Mouse (Mus musculus): ENCODE data around the gene Magea10.

The Magea10 gene

GRCm38 (mm10) chrX:72386758-72387157, at the start of gene Magea10:
Magea10 (minus strand) TSS chrX:72386858.
- no peak for DNase-seq

- DNase-seq, result no peak
Measured at GRCm38 (mm10) chrX:72381972-72382371, 4.7 kb downstream of the Magea10 start.

Data from cerebellum, adult 9-10 months (tissue).